Mouse (Mus musculus) liver, embryonic 12.5 days (tissue): ENCODE data around the gene Myo3b. TPM values are rescaled to one million over a fixed set of nuclear protein-coding genes. Genes with fewer than 3 reads are reported as not detected.

Source experiments
- ATAC-seq: fragments of 200-750 bp; cut with Nextera tagmentation; 2 replicates; pipeline ENCODE4 v1.8.0; 2017; ENCODE audit warnings: moderate number of reproducible peaks, mild to moderate bottlenecking, moderate library complexity
- H3K27ac ChIP-seq: fragments of 300-500 bp; sonication (generic); 2 replicates; pipeline ENCODE4 v1.5.1; 2016; ENCODE audit warnings: mild to moderate bottlenecking
- H3K27me3 ChIP-seq: fragments of 300-500 bp; sonication (generic); replicated peaks from 2 replicates; pipeline ENCODE4 v1.6.1; 2016; ENCODE audit warnings: mild to moderate bottlenecking, moderate library complexity
- H3K36me3 ChIP-seq: fragments of 300-500 bp; sonication (generic); 2 replicates; pipeline ENCODE4 v1.6.1; 2016; ENCODE audit warnings: mild to moderate bottlenecking, moderate library complexity
- H3K4me1 ChIP-seq: fragments of 300-500 bp; sonication (generic); 2 replicates; pipeline ENCODE4 v1.6.1; 2016
- H3K4me2 ChIP-seq: fragments of 300-500 bp; sonication (generic); 2 replicates; pipeline ENCODE4 v1.6.1; 2016; ENCODE audit warnings: mild to moderate bottlenecking, moderate library complexity
- H3K4me3 ChIP-seq: fragments of 300-500 bp; sonication (generic); 2 replicates; pipeline ENCODE4 v1.5.1; 2016; ENCODE audit warnings: mild to moderate bottlenecking, moderate library complexity
- H3K9ac ChIP-seq: fragments of 300-500 bp; sonication (generic); 2 replicates; pipeline ENCODE4 v1.6.1; 2016; ENCODE audit warnings: mild to moderate bottlenecking, moderate library complexity
- H3K9me3 ChIP-seq: fragments of 300-500 bp; sonication (generic); replicated peaks from 2 replicates; pipeline ENCODE4 v1.6.1; 2016; ENCODE audit warnings: mild to moderate bottlenecking, moderate library complexity
- WGBS: fragments of 180-500 bp; shearing (Covaris S2); methylation state at CpG from one replicate; pipeline ENCODE4 v1.1.7; 2016; ENCODE audit not compliant: insufficient replicate concordance; 5-methylcytosine and 5-hydroxymethylcytosine counted together
- polyA plus RNA-seq: library from polyadenylated mRNA; unstranded; fragments of >200 nt; fragmentation: Nextera tagmentation; extraction: Ambion mirVana; gene quantifications from 2 replicates; pipeline ENCODE4 v1.2.1, GENCODE M21; 2016

Gene Myo3b
- polyA plus RNA-seq, 1 experiment from 2014 or later, result not detected

- ATAC-seq, result no peak
- H3K27ac ChIP-seq, result no peak overlapping the region
- H3K4me1 ChIP-seq, result no peaks in the 10 kb centered on the region
- 54% methylated on average over 5 of the region's 5 CpGs for WGBS
- H3K4me3 ChIP-seq, result no peak overlapping the region
- H3K36me3 ChIP-seq, result no peaks in the 10 kb centered on the region
- H3K9ac ChIP-seq, result no peak overlapping the region
- no peak overlapping the region for H3K4me2 ChIP-seq
- no peaks in the 10 kb centered on the region for H3K27me3 ChIP-seq
- no peaks in the 10 kb centered on the region for H3K9me3 ChIP-seq
Observed at GRCm38 (mm10) chr2:70069861-70070260, 30.9 kb downstream of the Myo3b start.

DNA sequence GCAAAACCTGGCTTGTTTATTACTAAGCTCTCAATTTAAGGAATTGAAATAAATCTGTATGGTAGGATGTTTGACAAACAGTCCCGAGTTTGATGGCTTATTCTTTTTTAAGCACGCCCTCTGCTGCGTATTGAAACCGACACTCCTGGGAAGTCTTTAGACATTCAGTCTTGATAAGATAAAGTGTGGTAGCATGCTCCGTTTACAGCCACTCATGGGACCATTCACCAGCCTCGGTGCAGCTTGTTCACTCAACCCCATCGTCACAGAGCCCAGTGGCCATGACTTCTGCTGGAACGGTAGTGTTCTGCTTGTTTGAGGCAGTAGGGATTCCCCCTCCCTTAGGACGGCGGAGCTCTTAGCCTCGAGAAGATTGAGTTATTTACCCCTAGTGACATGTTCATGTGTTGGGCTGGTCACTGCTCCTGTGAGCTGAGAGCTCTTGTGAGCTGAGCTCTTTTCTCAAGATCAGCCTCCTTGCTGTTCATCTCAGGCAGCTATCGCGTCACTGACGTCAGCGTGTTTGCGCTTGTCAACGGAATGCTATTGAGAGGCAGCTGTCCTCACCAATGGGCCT, 44.6 kb downstream of the Myo3b start:
- 61% methylated on average over 17 of the region's 17 CpGs for WGBS
- no peaks in the 10 kb centered on the region for H3K4me1 ChIP-seq
- no peak for ATAC-seq
- no peak overlapping the region for H3K4me3 ChIP-seq
- H3K36me3 ChIP-seq, result no peaks in the 10 kb centered on the region
- H3K9me3 ChIP-seq, result no peaks in the 10 kb centered on the region
- H3K4me2 ChIP-seq, result no peak overlapping the region
- H3K27me3 ChIP-seq, result no peaks in the 10 kb centered on the region; the same call in 1 of the 2 replicates
- H3K9ac ChIP-seq, result no peak overlapping the region
- no peak overlapping the region for H3K27ac ChIP-seq

- no peak overlapping the region for H3K4me3 ChIP-seq
- H3K4me2 ChIP-seq, result no peak overlapping the region
- no peak overlapping the region for H3K27ac ChIP-seq
- H3K36me3 ChIP-seq, result no peaks in the 10 kb centered on the region
- no peaks in the 10 kb centered on the region for H3K27me3 ChIP-seq
- no peaks in the 10 kb centered on the region for H3K4me1 ChIP-seq
- no peaks in the 10 kb centered on the region for H3K9me3 ChIP-seq
- 35% methylated on average over 2 of the region's 2 CpGs for WGBS
- ATAC-seq, result no peak
- no peak overlapping the region for H3K9ac ChIP-seq
Observed at GRCm38 (mm10) chr2:70091261-70091660, 52.3 kb downstream of the Myo3b start.

GRCm38 (mm10) chr2:70091801-70092522, 53.0 kb downstream of the Myo3b start:
- no peak overlapping the region for H3K9ac ChIP-seq
- no peak for ATAC-seq
- H3K27ac ChIP-seq, result no peak overlapping the region
- no peak overlapping the region for H3K4me3 ChIP-seq
- H3K9me3 ChIP-seq, result no peaks in the 10 kb centered on the region
- H3K36me3 ChIP-seq, result no peaks in the 10 kb centered on the region
- 32% methylated on average over 10 of the region's 10 CpGs for WGBS
- H3K4me2 ChIP-seq, result no peak overlapping the region
- H3K4me1 ChIP-seq, result no peaks in the 10 kb centered on the region
- no peaks in the 10 kb centered on the region; the same call in 1 of the 2 replicates for H3K27me3 ChIP-seq

DNA sequence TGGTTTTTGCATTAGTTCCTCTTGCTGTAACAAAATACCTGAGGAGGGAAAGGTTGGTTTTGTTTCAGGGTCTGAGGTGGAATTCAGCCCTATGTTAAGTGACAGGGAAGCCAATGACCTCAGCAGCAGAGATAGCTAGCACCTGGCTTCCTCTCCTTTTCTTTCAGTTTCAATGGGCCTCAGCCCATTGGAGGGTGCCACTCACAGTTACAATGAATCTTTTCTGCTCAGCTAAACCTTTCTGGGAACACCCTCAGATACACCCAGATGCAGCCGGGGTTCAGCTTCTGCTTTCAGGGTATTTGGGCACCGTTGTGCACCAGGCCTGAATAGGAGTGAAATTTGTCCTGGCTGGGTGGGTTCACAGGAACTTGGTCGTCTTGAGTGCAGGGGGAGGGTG, 53.7 kb downstream of the Myo3b start:
- no peak for ATAC-seq

DNA sequence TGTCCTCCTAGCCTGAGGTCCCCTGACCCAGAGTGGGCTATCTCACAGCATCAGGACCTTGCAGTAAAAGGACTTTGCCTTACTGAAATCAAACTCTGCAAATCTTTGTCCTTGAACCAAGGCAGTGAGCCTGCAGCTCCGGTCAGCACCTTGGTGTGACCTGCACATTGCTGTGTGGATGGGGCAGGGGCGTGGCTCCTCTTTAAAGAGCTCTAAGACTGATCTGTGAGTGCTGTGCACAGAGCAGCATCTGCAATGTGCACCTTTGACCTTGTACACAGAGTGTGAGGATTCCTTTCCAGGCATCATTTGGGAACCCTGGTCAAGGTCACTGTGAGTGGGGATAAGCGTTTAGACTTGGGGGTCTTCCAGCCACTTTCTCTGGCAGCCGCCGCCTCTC, 55.5 kb downstream of the Myo3b start:
- 56% methylated on average over 5 of the region's 5 CpGs for WGBS
- Histone ChIP-seq H3K27ac (no peak overlapping the region), H3K36me3 (no peaks in the 10 kb centered on the region), H3K4me3 (no peak overlapping the region), H3K4me2 (no peak overlapping the region), H3K9ac (no peak overlapping the region), H3K9me3 (no peaks in the 10 kb centered on the region), H3K4me1 (no peaks in the 10 kb centered on the region), H3K27me3 (no peaks in the 10 kb centered on the region; the same call in 1 of the 2 replicates)
- no peak for ATAC-seq

More for the DNA sequence above, 53.7 kb downstream of the Myo3b start:
- Histone ChIP-seq H3K27me3 (no peaks in the 10 kb centered on the region; the same call in 1 of the 2 replicates), H3K9me3 (no peaks in the 10 kb centered on the region), H3K4me1 (no peaks in the 10 kb centered on the region), H3K9ac (no peak overlapping the region), H3K4me3 (no peak overlapping the region), H3K36me3 (no peaks in the 10 kb centered on the region), H3K27ac (no peak overlapping the region), H3K4me2 (no peak overlapping the region)
- 41% methylated on average over 3 of the region's 3 CpGs for WGBS

DNA sequence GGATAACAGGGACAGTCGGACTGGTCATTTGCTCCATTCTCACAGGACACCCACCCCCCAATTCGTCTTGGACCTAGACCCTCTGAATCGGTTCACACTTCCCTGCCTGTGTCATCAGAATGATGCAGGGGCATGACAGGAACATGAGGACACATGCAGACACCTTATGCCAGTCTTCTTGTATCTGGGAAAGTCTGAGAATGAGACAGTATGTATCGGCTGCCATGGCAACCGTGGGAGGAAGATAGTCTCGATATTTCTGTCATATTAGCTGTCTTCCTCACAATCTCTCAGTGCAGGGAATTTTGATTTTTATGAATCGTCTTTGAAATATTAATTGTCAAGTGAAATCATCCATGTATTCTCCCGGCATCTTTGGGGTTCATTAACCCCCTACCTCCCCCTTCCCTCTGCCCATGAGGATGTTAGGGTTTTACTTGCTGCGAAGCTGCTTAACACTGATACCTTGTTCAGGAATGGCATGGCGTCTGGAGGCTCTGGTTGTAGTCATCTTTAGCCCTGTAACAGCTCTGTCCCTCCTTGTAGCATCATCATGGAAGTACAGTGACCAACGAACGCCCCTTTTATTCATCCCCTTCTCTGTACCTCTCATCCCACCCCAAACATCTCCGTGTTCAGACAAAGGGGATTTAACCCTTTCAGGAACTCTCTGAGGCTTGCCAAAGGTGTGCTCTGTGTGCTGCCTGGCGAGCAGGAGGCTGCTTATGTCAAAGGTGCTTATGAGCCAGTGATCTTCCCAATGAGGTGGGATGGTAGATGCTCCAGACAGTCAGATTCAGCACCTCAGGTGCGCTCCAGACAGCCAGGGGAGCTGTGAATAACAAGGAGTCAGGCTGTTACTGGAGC, 58.5 kb downstream of the Myo3b start:
- Histone ChIP-seq H3K4me1 (no peaks in the 10 kb centered on the region), H3K27me3 (no peaks in the 10 kb centered on the region; the same call in 1 of the 2 replicates), H3K4me2 (no peak overlapping the region), H3K9me3 (no peaks in the 10 kb centered on the region), H3K27ac (no peak overlapping the region), H3K9ac (no peak overlapping the region), H3K36me3 (no peaks in the 10 kb centered on the region), H3K4me3 (no peak overlapping the region)
- 58% methylated on average over 15 of the region's 15 CpGs for WGBS
- ATAC-seq, result no peak

GRCm38 (mm10) chr2:70099459-70099858, 60.5 kb downstream of the Myo3b start:
- H3K9me3 ChIP-seq, result no peaks in the 10 kb centered on the region
- no peaks in the 10 kb centered on the region; the same call in 1 of the 2 replicates for H3K27me3 ChIP-seq
- ATAC-seq, result no peak
- no peak overlapping the region for H3K27ac ChIP-seq
- H3K4me3 ChIP-seq, result no peak overlapping the region
- WGBS, result 74% methylated on average over 4 of the region's 4 CpGs
- no peak overlapping the region for H3K4me2 ChIP-seq
- no peaks in the 10 kb centered on the region for H3K4me1 ChIP-seq
- no peaks in the 10 kb centered on the region for H3K36me3 ChIP-seq
- no peak overlapping the region for H3K9ac ChIP-seq

- Histone ChIP-seq H3K9ac (no peak overlapping the region), H3K4me1 (no peaks in the 10 kb centered on the region), H3K27me3 (no peaks in the 10 kb centered on the region; the same call in 1 of the 2 replicates), H3K27ac (no peak overlapping the region), H3K4me2 (no peak overlapping the region), H3K4me3 (no peak overlapping the region), H3K36me3 (no peaks in the 10 kb centered on the region), H3K9me3 (no peaks in the 10 kb centered on the region)
- no peak for ATAC-seq
- 68% methylated on average over 14 of the region's 14 CpGs for WGBS
Observed at GRCm38 (mm10) chr2:70105286-70106030, 66.5 kb downstream of the Myo3b start.

- Histone ChIP-seq H3K9me3 (no peaks in the 10 kb centered on the region), H3K4me2 (no peak overlapping the region), H3K4me1 (no peaks in the 10 kb centered on the region), H3K36me3 (no peaks in the 10 kb centered on the region), H3K9ac (no peak overlapping the region), H3K4me3 (no peak overlapping the region), H3K27me3 (no peaks in the 10 kb centered on the region; the same call in 1 of the 2 replicates), H3K27ac (no peak overlapping the region)
- ATAC-seq, result no peak
- WGBS, result 55% methylated on average over 7 of the region's 7 CpGs
Observed at GRCm38 (mm10) chr2:70109010-70109409, 70.1 kb downstream of the Myo3b start.
